Mouse (Mus musculus) liver, embryonic 14.5 days (tissue): ENCODE results near the gene Spon1.

ENCODE experiments used
- CTCF ChIP-seq: IDR thresholded peaks from 2 replicates; pipeline ENCODE4 v1.5.1; 2016; ENCODE audit warnings: antibody characterized with exemption, low read depth, control low read depth
- EP300 ChIP-seq: IDR thresholded peaks from 2 replicates; pipeline ENCODE4 v1.6.1; 2016; ENCODE audit warnings: antibody characterized with exemption, low read depth

GRCm38 (mm10) chr7:113841521-113841920 lies 75.7 kb downstream of the Spon1 start:
- TF ChIP-seq EP300 = no peak
- TF ChIP-seq CTCF = no peak
